Mouse (Mus musculus) liver (tissue): ENCODE data around the gene Sirpb1b.
"Not testable (repeated sequence)": the region's sequence is repeated elsewhere in the genome, so short reads cannot be mapped to it uniquely, and the experiment has no call there.

Experiments
- DNase-seq: peaks from one replicate; pipeline ENCODE4 v3.0.0-alpha.2; 2020; ENCODE audit warnings: mixed read lengths

The Sirpb1b gene

GRCm38 (mm10) chr3:15574887-15575286 is at the start of gene Sirpb1b:
Gene Sirpb1b, minus strand, starts transcription at chr3:15575065.
- DNase-seq = not testable (repeated sequence)

GRCm38 (mm10) chr3:15590377-15591117 is 15.7 kb upstream of the Sirpb1b start:
- DNase-seq = not testable (repeated sequence)

GRCm38 (mm10) chr3:15586665-15587064 is 11.8 kb upstream of the Sirpb1b start:
- DNase-seq = not testable (repeated sequence)

GRCm38 (mm10) chr3:15583452-15583851 is 8.6 kb upstream of the Sirpb1b start:
- DNase-seq = no peak

GRCm38 (mm10) chr3:15582948-15583347 is 8.1 kb upstream of the Sirpb1b start:
- not testable (repeated sequence) for DNase-seq

GRCm38 (mm10) chr3:15576466-15576865 is 1.6 kb upstream of the Sirpb1b start:
- not testable (repeated sequence) for DNase-seq

GRCm38 (mm10) chr3:15528589-15528988 is 46.3 kb downstream of the Sirpb1b start:
- DNase-seq = no peak

GRCm38 (mm10) chr3:15513608-15514007 is 61.3 kb downstream of the Sirpb1b start:
- DNase-seq = not testable (repeated sequence)

- not testable (repeated sequence) for DNase-seq
These were observed 67.0 kb downstream of the Sirpb1b start for GRCm38 (mm10) chr3:15507792-15508321.

GRCm38 (mm10) chr3:15474831-15475230 is 100.0 kb downstream of the Sirpb1b start:
- not testable (repeated sequence) for DNase-seq

GRCm38 (mm10) chr3:15470158-15470557 is 104.7 kb downstream of the Sirpb1b start:
- not testable (repeated sequence) for DNase-seq
